Mouse (Mus musculus) naive thymus-derived CD4-positive, alpha-beta T cell, adult 5 months (primary cell): ENCODE measurements around the gene Gm21258. TPM values are rescaled to one million over a fixed set of nuclear protein-coding genes. Genes with fewer than 3 reads are reported as not detected.

Source experiments
- polyA plus RNA-seq: library from polyadenylated mRNA; unstranded; fragments of 100-300 nt; shearing (Covaris generic); gene quantifications from one replicate; pipeline ENCODE4 v1.2.1, GENCODE M21; 2017

The Gm21258 gene
- not detected for polyA plus RNA-seq

GRCm38 (mm10) chrY:52779740-52780139 is at the start of gene Gm21258:
Gene Gm21258 (plus strand): TSS chrY:52780040.

